Mouse (Mus musculus): ENCODE results near the gene Asb6.

- TF ChIP-seq GATA1 (IDR thresholded peaks at IDR 0.05; ENCODE audit: low read length) = no peak
- TF ChIP-seq TAL1 (IDR thresholded peaks at IDR 0.05; ENCODE audit: low read length) = no peak
These were observed 22.7 kb upstream of the Asb6 start for GRCm38 (mm10) chr2:30852771-30853313.

Data from erythroblast, embryonic 14.5 days (primary cell).